Mouse (Mus musculus) heart, adult 2 months (tissue): Measurements from ENCODE around the gene Lrrc58.

Experiments used
- CTCF ChIP-seq: fragments of 200-600 bp; IDR thresholded peaks from 2 replicates; pipeline ENCODE4 v1.8.1; 2022; ENCODE audit warnings: antibody characterized with exemption, mild to moderate bottlenecking, moderate library complexity
- POLR2A ChIP-seq: fragments of 200-500 bp; IDR thresholded peaks from 2 replicates; pipeline ENCODE4 v1.6.1; 2011; ENCODE audit warnings: mild to moderate bottlenecking, low read depth, low read length, control low read depth; ENCODE audit not compliant: insufficient read depth

DNA sequence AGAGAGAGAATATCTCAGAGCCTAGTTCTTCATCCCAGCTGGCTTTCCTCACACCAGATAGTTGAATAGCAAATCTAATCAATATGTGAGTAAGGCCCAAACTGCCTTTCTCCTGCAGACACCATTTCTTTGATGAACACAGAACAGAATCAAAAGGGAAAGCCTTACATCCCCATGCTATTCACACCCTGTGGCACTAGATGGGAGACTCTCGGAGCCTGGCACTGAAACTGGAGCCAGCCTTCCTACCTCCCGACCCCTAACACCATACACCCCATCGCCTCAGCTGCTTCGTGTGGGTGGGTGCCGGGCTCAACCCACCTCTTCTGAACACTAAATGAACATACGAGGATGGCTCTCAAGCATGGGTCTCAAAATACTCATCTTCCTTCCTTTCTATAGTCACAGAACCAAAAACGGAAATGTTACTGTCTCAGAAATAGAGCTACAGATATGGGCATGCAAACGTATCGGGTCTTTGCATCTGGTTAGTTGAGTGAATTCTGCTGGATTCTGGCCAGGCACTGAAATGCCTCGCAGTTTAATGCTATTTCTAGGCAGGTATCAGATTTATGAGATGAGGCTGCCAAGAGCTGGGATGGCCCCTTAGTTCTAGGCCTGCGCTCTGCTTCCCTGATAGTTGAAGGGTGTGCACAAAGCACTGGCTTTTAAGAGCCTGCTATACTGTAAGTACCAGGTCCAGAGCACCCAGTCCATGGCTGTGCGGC is 43.2 kb upstream of the Lrrc58 start:
- no peak for TF ChIP-seq CTCF
- no peak for TF ChIP-seq POLR2A
